In the genomic region with DNA sequence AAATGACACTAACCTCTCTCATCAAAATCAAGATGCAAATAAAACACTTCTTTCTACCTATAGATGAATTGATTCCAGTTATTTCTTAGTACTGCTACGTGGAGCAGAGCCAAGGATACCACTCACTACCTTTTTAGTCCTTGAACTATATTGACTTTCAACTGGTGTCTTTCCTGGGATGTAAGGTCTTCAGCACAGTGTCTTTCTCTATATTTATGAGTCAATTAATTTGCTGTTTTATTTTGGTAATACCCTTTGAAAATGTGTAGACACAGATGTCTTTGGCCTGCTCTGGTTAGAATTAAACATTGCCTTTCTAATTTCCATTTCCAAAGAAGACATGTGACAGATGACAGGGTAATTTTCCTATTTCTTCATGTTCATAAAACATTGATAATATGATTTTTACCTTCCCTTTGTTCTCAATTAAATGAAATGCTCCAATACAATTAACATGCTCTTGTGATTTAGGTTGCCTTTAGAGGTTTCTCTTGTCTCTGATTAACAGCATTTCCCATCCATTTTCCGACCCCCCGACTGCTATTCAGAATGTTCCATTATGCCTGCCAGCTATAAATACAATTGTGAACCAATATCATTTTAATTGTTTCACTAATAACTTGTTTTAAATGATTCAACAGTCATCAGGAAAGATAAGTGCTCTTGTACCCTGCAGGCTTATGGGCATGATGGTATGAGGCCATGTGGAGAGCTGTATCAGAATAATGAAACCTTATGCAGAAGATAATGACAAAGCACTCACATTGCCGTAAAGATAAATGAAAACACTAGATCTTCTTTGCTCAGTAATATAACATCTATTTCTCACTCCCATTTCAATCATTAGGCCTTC, we compare ENCODE assay signal across 22 mouse cellular contexts.
A peak's percentile ranks its signal among the peaks of the same experiment; 100 is the strongest.
DNase-seq lines count a peak whose midpoint lies in the region; ATAC-seq and TF ChIP-seq lines count a peak whose summit lies in the region.
"Had no signal": no experiment of that assay in that cellular context is flagged by ENCODE, and none has a peak within 500 bp of the region (broad histone marks: within the 10 kb centered on the region; RNA-seq: fewer than 3 reads in every experiment).

No protein-coding gene starts in this region.

- H3K27me3 ChIP-seq in forebrain, embryonic 11.5 days (ENCODE audit: control insufficient read depth, insufficient read depth, low read length), result no peaks in the 10 kb centered on the region
- no peaks in the 10 kb centered on the region; the same call in 1 of the 2 replicates for H3K27me3 ChIP-seq in forebrain, embryonic 10.5 days (ENCODE audit: poor library complexity, severe bottlenecking)
- peaks cover 27% of the 10 kb centered on the region for H3K27me3 ChIP-seq in forebrain, embryonic 13.5 days
- H3K27me3 ChIP-seq in hindbrain, embryonic 14.5 days (ENCODE audit: control insufficient read depth, insufficient read depth, low read length), result no peaks in the 10 kb centered on the region
- no peaks in the 10 kb centered on the region for H3K27me3 ChIP-seq in midbrain, postnatal 0 days (ENCODE audit: insufficient read depth, low read length)
- H3K27me3 ChIP-seq in lung, postnatal 0 days (replicated peaks; ENCODE audit: insufficient read depth, low read length), result no peaks in the 10 kb centered on the region
- H3K27me3 ChIP-seq in intestine, embryonic 15.5 days (replicated peaks), result no peaks in the 10 kb centered on the region
- no peaks in the 10 kb centered on the region for H3K27me3 ChIP-seq in liver, embryonic 12.5 days (replicated peaks)
- H3K27me3 ChIP-seq: embryonic facial prominence, embryonic 13.5 days; limb, embryonic 15.5 days; megakaryocyte, embryonic 14.5 days; stomach, embryonic 15.5 days had no signal

- ATAC-seq in forebrain, embryonic 11.5 days (replicated peaks; ENCODE audit: low FRiP score), result peak; percentile 45; the same call in 1 of the 2 replicates
- peak; percentile 79 for ATAC-seq in forebrain, embryonic 13.5 days
- ATAC-seq in hindbrain, embryonic 14.5 days (ENCODE audit: low FRiP score), result peak; percentile 92
- no peak for ATAC-seq in midbrain, postnatal 0 days (ENCODE audit: low FRiP score)
- ATAC-seq in lung, postnatal 0 days, result no peak
- ATAC-seq in intestine, embryonic 15.5 days, result no peak
- no peak for ATAC-seq in liver, embryonic 12.5 days
- ATAC-seq: CD4-positive, CD25-positive, alpha-beta regulatory T cell, adult 4 months; Patski had no signal

- H3K4me2 ChIP-seq in forebrain, embryonic 11.5 days (ENCODE audit: low read depth, low read length, severe bottlenecking), result no peak overlapping the region
- H3K4me2 ChIP-seq in forebrain, embryonic 13.5 days, result peak overlapping the region; percentile 12; the same call in 1 of the 2 replicates
- no peak overlapping the region for H3K4me2 ChIP-seq in hindbrain, embryonic 14.5 days (replicated peaks)
- H3K4me2 ChIP-seq in midbrain, postnatal 0 days (ENCODE audit: low read depth, low read length, poor library complexity, severe bottlenecking), result no peak overlapping the region
- H3K4me2 ChIP-seq in lung, postnatal 0 days (replicated peaks; ENCODE audit: low read depth, low read length), result no peak overlapping the region
- no peak overlapping the region for H3K4me2 ChIP-seq in intestine, embryonic 15.5 days (replicated peaks)
- H3K4me2 ChIP-seq in liver, embryonic 12.5 days, result no peak overlapping the region
- H3K4me2 ChIP-seq: embryonic facial prominence, embryonic 13.5 days; limb, embryonic 15.5 days; stomach, embryonic 15.5 days had no signal

- 66% methylated on average over 4 of the region's 4 CpGs for WGBS in forebrain, embryonic 11.5 days
- 85% methylated on average over 4 of the region's 4 CpGs for WGBS in forebrain, embryonic 10.5 days
- 42% methylated on average over 4 of the region's 4 CpGs for WGBS in forebrain, embryonic 13.5 days
- 50% methylated on average over 4 of the region's 4 CpGs for WGBS in hindbrain, embryonic 14.5 days
- 68% methylated on average over 4 of the region's 4 CpGs for WGBS in midbrain, postnatal 0 days
- WGBS in lung, postnatal 0 days, result 77% methylated on average over 4 of the region's 4 CpGs
- WGBS in intestine, embryonic 15.5 days, result 78% methylated on average over 4 of the region's 4 CpGs
- WGBS in liver, embryonic 12.5 days (ENCODE audit: insufficient replicate concordance), result 60% methylated on average over 4 of the region's 4 CpGs

- H3K36me3 ChIP-seq in forebrain, embryonic 11.5 days (ENCODE audit: control insufficient read depth, insufficient read depth, low read length), result no peaks in the 10 kb centered on the region
- H3K36me3 ChIP-seq in forebrain, embryonic 10.5 days (replicated peaks), result no peaks in the 10 kb centered on the region
- no peaks in the 10 kb centered on the region for H3K36me3 ChIP-seq in forebrain, embryonic 13.5 days (ENCODE audit: poor library complexity, severe bottlenecking)
- H3K36me3 ChIP-seq in hindbrain, embryonic 14.5 days (replicated peaks; ENCODE audit: control insufficient read depth, insufficient read depth), result no peaks in the 10 kb centered on the region
- no peaks in the 10 kb centered on the region for H3K36me3 ChIP-seq in midbrain, postnatal 0 days (ENCODE audit: insufficient read depth, low read length)
- H3K36me3 ChIP-seq in lung, postnatal 0 days (ENCODE audit: insufficient read depth, low read length), result no peaks in the 10 kb centered on the region
- no peaks in the 10 kb centered on the region for H3K36me3 ChIP-seq in intestine, embryonic 15.5 days
- H3K36me3 ChIP-seq in liver, embryonic 12.5 days, result no peaks in the 10 kb centered on the region
- H3K36me3 ChIP-seq: embryonic facial prominence, embryonic 13.5 days; limb, embryonic 15.5 days; stomach, embryonic 15.5 days had no signal

- H3K27ac ChIP-seq in forebrain, embryonic 11.5 days (ENCODE audit: low read depth, low read length), result no peak overlapping the region
- no peak overlapping the region for H3K27ac ChIP-seq in forebrain, embryonic 10.5 days
- H3K27ac ChIP-seq in forebrain, embryonic 13.5 days, result 0 out of 2 replicates have a peak overlapping the region, but pooled peaks have one; percentile 10
- H3K27ac ChIP-seq in hindbrain, embryonic 14.5 days, result no peak overlapping the region
- H3K27ac ChIP-seq in midbrain, postnatal 0 days (ENCODE audit: low read depth, low read length), result no peak overlapping the region
- no peak overlapping the region for H3K27ac ChIP-seq in lung, postnatal 0 days (ENCODE audit: low read length)
- no peak overlapping the region for H3K27ac ChIP-seq in intestine, embryonic 15.5 days
- H3K27ac ChIP-seq in liver, embryonic 12.5 days, result no peak overlapping the region
- H3K27ac ChIP-seq: embryonic facial prominence, embryonic 13.5 days; kidney, postnatal 0 days; limb, embryonic 15.5 days; stomach, embryonic 15.5 days had no signal

- H3K9ac ChIP-seq in forebrain, embryonic 11.5 days (ENCODE audit: low read length), result no peak overlapping the region
- no peak overlapping the region for H3K9ac ChIP-seq in forebrain, embryonic 13.5 days
- no peak overlapping the region for H3K9ac ChIP-seq in hindbrain, embryonic 14.5 days
- no peak overlapping the region for H3K9ac ChIP-seq in midbrain, postnatal 0 days (replicated peaks; ENCODE audit: low read length, poor library complexity, severe bottlenecking)
- no peak overlapping the region for H3K9ac ChIP-seq in lung, postnatal 0 days (replicated peaks; ENCODE audit: low read depth)
- H3K9ac ChIP-seq in intestine, embryonic 15.5 days, result no peak overlapping the region
- H3K9ac ChIP-seq in liver, embryonic 12.5 days, result no peak overlapping the region
- H3K9ac ChIP-seq: embryonic facial prominence, embryonic 13.5 days; limb, embryonic 15.5 days; stomach, embryonic 15.5 days had no signal

- TF ChIP-seq EP300 in lung, postnatal 0 days (IDR thresholded peaks at IDR 0.05), result no peak

- H3K9me3 ChIP-seq in forebrain, embryonic 11.5 days (ENCODE audit: control insufficient read depth, low read length), result no peaks in the 10 kb centered on the region
- no peaks in the 10 kb centered on the region for H3K9me3 ChIP-seq in forebrain, embryonic 10.5 days
- H3K9me3 ChIP-seq in forebrain, embryonic 13.5 days (replicated peaks), result no peaks in the 10 kb centered on the region
- H3K9me3 ChIP-seq in hindbrain, embryonic 14.5 days (ENCODE audit: control insufficient read depth, low read length), result no peaks in the 10 kb centered on the region
- no peaks in the 10 kb centered on the region for H3K9me3 ChIP-seq in midbrain, postnatal 0 days (ENCODE audit: low read length)
- H3K9me3 ChIP-seq in lung, postnatal 0 days (ENCODE audit: low read length), result no peaks in the 10 kb centered on the region
- H3K9me3 ChIP-seq in intestine, embryonic 15.5 days, result no peaks in the 10 kb centered on the region
- no peaks in the 10 kb centered on the region for H3K9me3 ChIP-seq in liver, embryonic 12.5 days (replicated peaks)
- H3K9me3 ChIP-seq: embryonic facial prominence, embryonic 13.5 days; limb, embryonic 15.5 days; megakaryocyte, embryonic 14.5 days; stomach, embryonic 15.5 days had no signal

- DNase-seq in forebrain, embryonic 11.5 days (ENCODE audit: low spot score), result no peak
- DNase-seq in forebrain, embryonic 10.5 days (ENCODE audit: extremely low spot score, low spot score), result no peak
- peak; percentile 46 for DNase-seq in hindbrain, embryonic 14.5 days (ENCODE audit: low spot score)
- DNase-seq in midbrain, postnatal 0 days (ENCODE audit: low spot score), result peak; percentile 37
- DNase-seq in lung, postnatal 0 days (ENCODE audit: low spot score), result no peak
- DNase-seq: adrenal gland, adult 8-10 months; cerebellum, adult 9-10 months; gastrocnemius, postnatal 36 days; kidney, adult 18-20 months; right cerebral cortex, postnatal 25 days; thymus, adult 18-20 months had no signal

- no peak for TF ChIP-seq CTCF in midbrain, postnatal 0 days (IDR thresholded peaks at IDR 0.05)
- no peak for TF ChIP-seq CTCF in lung, postnatal 0 days (IDR thresholded peaks at IDR 0.05)

- no peaks in the 10 kb centered on the region for H3K4me1 ChIP-seq in forebrain, embryonic 11.5 days (replicated peaks; ENCODE audit: control insufficient read depth, insufficient read depth, low read length)
- H3K4me1 ChIP-seq in forebrain, embryonic 10.5 days, result peaks cover 19% of the 10 kb centered on the region
- H3K4me1 ChIP-seq in forebrain, embryonic 13.5 days, result peaks cover 14% of the 10 kb centered on the region; the same call in 1 of the 2 replicates
- H3K4me1 ChIP-seq in hindbrain, embryonic 14.5 days (replicated peaks; ENCODE audit: control insufficient read depth, insufficient read depth, low read length), result 0 out of 2 replicates have a peak, but pooled peaks cover 10% of the 10 kb centered on the region
- no peaks in the 10 kb centered on the region for H3K4me1 ChIP-seq in midbrain, postnatal 0 days (ENCODE audit: insufficient read depth, low read length)
- H3K4me1 ChIP-seq in lung, postnatal 0 days (ENCODE audit: insufficient read depth, low read depth, low read length), result no peaks in the 10 kb centered on the region
- H3K4me1 ChIP-seq in intestine, embryonic 15.5 days (replicated peaks), result no peaks in the 10 kb centered on the region
- H3K4me1 ChIP-seq in liver, embryonic 12.5 days, result no peaks in the 10 kb centered on the region
- H3K4me1 ChIP-seq: embryonic facial prominence, embryonic 13.5 days; limb, embryonic 15.5 days; megakaryocyte, embryonic 14.5 days; stomach, embryonic 15.5 days had no signal

- no peak overlapping the region for H3K4me3 ChIP-seq in forebrain, embryonic 11.5 days (ENCODE audit: low read depth, low read length)
- H3K4me3 ChIP-seq in forebrain, embryonic 10.5 days, result no peak overlapping the region
- H3K4me3 ChIP-seq in forebrain, embryonic 13.5 days, result no peak overlapping the region
- no peak overlapping the region for H3K4me3 ChIP-seq in hindbrain, embryonic 14.5 days (replicated peaks; ENCODE audit: low read length)
- no peak overlapping the region for H3K4me3 ChIP-seq in midbrain, postnatal 0 days (ENCODE audit: low read depth, low read length)
- no peak overlapping the region for H3K4me3 ChIP-seq in lung, postnatal 0 days (ENCODE audit: low read depth, low read length)
- H3K4me3 ChIP-seq in intestine, embryonic 15.5 days (replicated peaks), result no peak overlapping the region
- no peak overlapping the region for H3K4me3 ChIP-seq in liver, embryonic 12.5 days
- H3K4me3 ChIP-seq: embryonic facial prominence, embryonic 13.5 days; limb, embryonic 15.5 days; megakaryocyte, embryonic 14.5 days; myocyte; stomach, embryonic 15.5 days had no signal

Comparison
In these comparisons a context has a peak if more than half of its experiments do, and no peak if none do; other contexts are left out.
1. ATAC-seq: peak in forebrain, embryonic 11.5 days (single experiment), forebrain, embryonic 13.5 days (single experiment) and hindbrain, embryonic 14.5 days (single experiment); none in midbrain, postnatal 0 days (single experiment), lung, postnatal 0 days (single experiment), intestine, embryonic 15.5 days (single experiment) and liver, embryonic 12.5 days (single experiment).
2. DNase-seq: peak in hindbrain, embryonic 14.5 days (single experiment) and midbrain, postnatal 0 days (single experiment); none in forebrain, embryonic 11.5 days (single experiment), forebrain, embryonic 10.5 days (single experiment) and lung, postnatal 0 days (single experiment).